Mouse (Mus musculus): ENCODE data around the gene Ubxn1.

- peak; percentile 22; the same call in 1 of the 2 replicates for TF ChIP-seq CTCF (IDR thresholded peaks at IDR 0.05; ENCODE audit: insufficient read depth, low read length)
- TF ChIP-seq POLR2A (IDR thresholded peaks at IDR 0.05; ENCODE audit: borderline replicate concordance, extremely low read depth, low read depth, low read length), result no peak
Measured at GRCm38 (mm10) chr19:8851639-8852038, 19.7 kb upstream of the Ubxn1 start.

All from lung, adult 2 months (tissue).